Mouse (Mus musculus) midbrain, postnatal 0 days (tissue): ENCODE measurements at regions not wholly inside any gene's neighbourhood (a gene's known extent, or its start where the extent isn't known, plus 50 kb on each side); places are given as distances from the start of the nearest gene placed in this dataset.
A peak's percentile ranks its signal among the peaks of the same experiment; 100 is the strongest.

Experiments used
- ATAC-seq: fragments of 200-750 bp; cut with Nextera tagmentation; 2 replicates; pipeline ENCODE4 v1.8.0; 2017; ENCODE audit warnings: moderate number of reproducible peaks, mild to moderate bottlenecking, moderate TSS enrichment, moderate library complexity; ENCODE audit not compliant: low FRiP score
- DNase-seq: peaks from one replicate; pipeline ENCODE4 v3.0.0-alpha.2; 2015; ENCODE audit warnings: low spot score
- H3K27ac ChIP-seq: fragments of 300-500 bp; sonication (generic); 2 replicates; pipeline ENCODE4 v1.5.1; 2014; ENCODE audit warnings: low read depth, mild to moderate bottlenecking, low read length, mixed read lengths
- H3K27me3 ChIP-seq: fragments of 300-500 bp; sonication (generic); 2 replicates; pipeline ENCODE4 v1.6.1; 2014; ENCODE audit warnings: low read length, control low read depth, mixed read lengths; ENCODE audit not compliant: insufficient read depth
- H3K36me3 ChIP-seq: fragments of 300-500 bp; sonication (generic); 2 replicates; pipeline ENCODE4 v1.6.1; 2014; ENCODE audit warnings: low read length, control low read depth, mixed read lengths; ENCODE audit not compliant: insufficient read depth
- H3K4me1 ChIP-seq: fragments of 300-500 bp; sonication (generic); 2 replicates; pipeline ENCODE4 v1.6.1; 2014; ENCODE audit warnings: mild to moderate bottlenecking, control low read depth, antibody characterized with exemption, low read length, mixed read lengths; ENCODE audit not compliant: insufficient read depth
- H3K4me2 ChIP-seq: fragments of 300-500 bp; sonication (generic); 2 replicates; pipeline ENCODE4 v1.6.1; 2014; ENCODE audit warnings: low read depth, mild to moderate bottlenecking, low read length, mixed read lengths; ENCODE audit not compliant: poor library complexity, severe bottlenecking
- H3K4me3 ChIP-seq: fragments of 300-500 bp; sonication (generic); 2 replicates; pipeline ENCODE4 v1.5.1; 2014; ENCODE audit warnings: low read depth, mild to moderate bottlenecking, low read length, moderate library complexity
- H3K9ac ChIP-seq: fragments of 300-500 bp; sonication (generic); replicated peaks from 2 replicates; pipeline ENCODE4 v1.6.1; 2014; ENCODE audit warnings: mild to moderate bottlenecking, low read length, moderate library complexity, mixed read lengths; ENCODE audit not compliant: poor library complexity, severe bottlenecking
- H3K9me3 ChIP-seq: fragments of 300-500 bp; sonication (generic); 2 replicates; pipeline ENCODE4 v1.6.1; 2016; ENCODE audit warnings: low read length, control low read depth
- CTCF ChIP-seq: IDR thresholded peaks from 2 replicates; pipeline ENCODE4 v1.5.1; 2016; ENCODE audit warnings: antibody characterized with exemption, mild to moderate bottlenecking
- WGBS: fragments of 180-500 bp; shearing (Covaris S2); extraction: QIAGEN DNeasy Blood & Tissue Kit; methylation state at CpG from one replicate; pipeline ENCODE4 v1.1.7; 2014; 5-methylcytosine and 5-hydroxymethylcytosine counted together

DNA sequence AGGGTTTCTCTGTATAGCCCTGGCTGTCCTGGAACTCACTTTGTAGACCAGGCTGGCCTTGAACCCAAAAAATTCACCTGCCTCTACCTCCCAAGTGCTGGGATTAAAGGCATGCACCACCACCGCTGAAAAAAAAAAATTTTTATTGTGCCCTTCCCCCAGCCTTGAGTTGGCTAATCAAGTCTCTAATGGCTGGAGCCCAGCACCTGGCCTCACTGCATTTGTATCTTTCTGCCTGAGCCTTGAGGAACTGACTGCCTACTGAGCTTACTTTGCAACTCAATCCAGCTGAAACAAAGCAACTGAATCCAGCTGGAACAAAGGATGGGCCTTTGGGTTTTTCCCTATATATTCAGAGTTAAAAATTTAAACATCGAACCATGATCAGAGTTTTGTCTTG, 153.3 kb upstream of the Ccnh start:
- Histone ChIP-seq H3K4me1 (no peaks in the 10 kb centered on the region), H3K9ac (no peak overlapping the region), H3K27me3 (no peaks in the 10 kb centered on the region), H3K36me3 (no peaks in the 10 kb centered on the region), H3K4me3 (no peak overlapping the region), H3K9me3 (no peaks in the 10 kb centered on the region), H3K4me2 (no peak overlapping the region), H3K27ac (no peak overlapping the region)
- ATAC-seq (no peak), DNase-seq (no peak)
- no peak for TF ChIP-seq CTCF
- WGBS = 76% methylated on average over 2 of the region's 2 CpGs

DNA sequence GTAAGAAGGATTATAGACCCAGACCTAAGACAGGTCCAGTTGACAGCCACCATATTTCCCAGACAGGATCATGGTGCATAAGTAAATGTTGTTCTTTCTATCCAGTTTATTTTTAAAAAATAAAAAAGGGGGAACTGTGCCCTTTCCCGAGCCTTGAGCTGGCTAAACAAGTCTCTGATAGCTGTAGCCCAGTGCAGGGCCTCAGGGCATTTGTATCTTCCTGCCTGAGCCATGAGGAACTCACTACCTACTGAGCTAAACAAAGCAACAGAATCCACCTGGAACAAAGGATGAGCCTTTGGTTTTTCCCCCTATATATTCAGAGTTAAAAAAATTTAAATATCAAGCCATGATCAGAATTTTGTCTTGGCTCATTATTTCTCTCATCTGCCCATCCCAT, 152.4 kb upstream of the Ccnh start:
- no peak for TF ChIP-seq CTCF
- H3K9me3 ChIP-seq = no peaks in the 10 kb centered on the region
- no peaks in the 10 kb centered on the region for H3K36me3 ChIP-seq
- H3K4me2 ChIP-seq = no peak overlapping the region
- H3K9ac ChIP-seq = no peak overlapping the region
- DNase-seq (no peak), ATAC-seq (no peak)
- H3K4me1 ChIP-seq = no peaks in the 10 kb centered on the region
- no peaks in the 10 kb centered on the region for H3K27me3 ChIP-seq
- WGBS = 80% methylated on average over 1 of the region's 1 CpGs
- no peak overlapping the region for H3K27ac ChIP-seq
- H3K4me3 ChIP-seq = no peak overlapping the region

DNA sequence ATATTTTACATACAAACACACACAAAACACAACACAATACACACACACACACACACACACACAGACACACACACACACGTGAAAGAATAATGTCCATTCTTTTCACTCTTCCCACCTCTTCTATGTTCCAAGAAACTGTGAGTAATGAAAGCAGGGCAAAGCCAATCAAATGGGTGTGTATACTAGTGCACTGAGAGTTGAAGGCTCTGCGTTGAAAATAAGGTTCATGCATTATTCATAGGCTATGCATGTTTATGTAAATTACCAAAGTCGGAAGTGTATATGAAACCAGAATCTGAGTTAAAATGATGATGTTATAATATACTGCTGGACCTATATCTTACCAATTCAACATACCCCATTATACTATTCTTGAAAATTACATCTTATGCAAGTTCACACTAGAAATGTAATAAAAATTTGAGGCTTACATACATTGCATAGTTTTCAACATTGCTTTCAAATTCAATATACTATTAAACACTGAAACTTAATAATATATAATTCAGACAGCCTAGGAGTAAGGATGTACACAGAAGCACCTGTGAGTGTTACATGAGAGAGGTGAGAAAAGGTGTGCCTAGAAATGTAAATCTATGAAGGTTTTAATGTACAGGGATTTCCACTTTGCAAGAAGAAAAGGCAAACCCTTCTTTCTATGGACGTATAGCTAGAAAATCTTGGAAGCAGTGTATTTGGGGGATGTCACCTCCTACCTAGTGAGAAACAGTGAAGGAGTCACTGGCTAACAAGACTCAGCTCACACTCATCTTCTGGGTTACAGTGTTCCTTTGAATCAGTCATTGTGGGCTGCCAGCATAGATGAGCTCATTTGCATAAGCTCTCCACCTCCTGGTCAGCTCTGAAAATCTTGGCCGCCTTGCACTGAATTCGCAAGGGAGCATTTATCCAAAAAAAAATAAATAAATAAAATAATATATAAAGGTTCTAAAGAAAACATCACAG, 122.3 kb upstream of the Ccnh start:
- Histone ChIP-seq H3K9me3 (no peaks in the 10 kb centered on the region), H3K27me3 (no peaks in the 10 kb centered on the region), H3K4me3 (no peak overlapping the region), H3K9ac (no peak overlapping the region), H3K4me1 (0 out of 2 replicates have a peak, but pooled peaks cover 2% of the 10 kb centered on the region), H3K36me3 (no peaks in the 10 kb centered on the region), H3K4me2 (no peak overlapping the region), H3K27ac (no peak overlapping the region)
- 12% methylated on average over 6 of the region's 6 CpGs for whole genome bisulfite sequencing
- DNase-seq (peak; percentile 58), ATAC-seq (peak; percentile 80)
- no peak for TF ChIP-seq CTCF

DNA sequence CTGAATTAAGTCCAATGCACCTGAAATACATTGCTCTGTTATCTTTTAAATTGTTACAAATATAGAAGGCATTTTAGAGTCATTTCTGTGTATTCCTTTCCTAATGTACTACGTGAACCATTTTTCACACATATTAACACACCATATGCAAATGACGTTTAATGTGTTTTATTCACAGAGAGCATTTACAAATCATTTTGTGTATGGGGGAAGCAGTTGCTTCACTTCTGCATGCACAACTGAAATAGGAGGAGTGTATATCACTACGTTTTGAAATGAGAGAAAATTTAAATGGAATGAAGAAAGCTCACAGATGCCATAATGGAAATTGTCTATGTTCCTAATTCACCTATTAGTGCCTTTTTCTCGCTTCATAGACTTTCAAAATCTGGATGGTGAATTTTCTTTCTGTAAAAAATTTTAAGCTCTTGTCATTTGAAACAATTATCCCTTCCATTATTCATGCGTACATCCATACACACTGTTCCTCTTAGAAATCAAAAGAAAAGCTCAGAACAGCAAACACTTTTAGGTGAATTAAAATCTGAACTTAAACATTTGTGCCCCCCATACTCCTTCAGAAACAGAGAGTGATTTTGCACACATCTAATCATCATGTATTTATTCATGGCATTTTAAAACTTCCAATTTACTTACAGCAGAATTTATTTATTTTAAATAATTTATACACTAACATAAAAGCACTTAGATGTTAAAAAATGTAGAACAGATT, 121.5 kb upstream of the Ccnh start:
- H3K27ac ChIP-seq = peak overlapping the region; percentile 51; the same call in 1 of the 2 replicates
- no peak for DNase-seq

DNA sequence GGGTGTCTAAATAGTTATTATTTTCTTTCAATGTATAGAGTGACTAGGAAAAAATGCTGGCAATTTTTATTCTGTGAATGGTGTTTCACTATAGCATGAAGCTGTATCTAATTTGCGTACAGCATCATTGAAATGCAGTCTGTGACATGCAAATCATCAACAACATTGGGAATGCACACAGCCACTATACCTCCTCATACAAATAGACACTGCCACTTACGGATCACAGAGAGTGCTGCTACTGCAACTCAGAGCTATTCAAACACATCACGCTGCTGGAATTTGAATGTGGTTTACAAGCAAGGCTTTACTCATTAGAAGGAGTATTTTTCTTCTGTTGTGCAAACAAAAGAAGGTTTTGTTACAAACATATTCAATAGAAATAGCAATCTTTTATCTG, 120.8 kb upstream of the Ccnh start:
- Histone ChIP-seq H3K36me3 (no peaks in the 10 kb centered on the region), H3K4me2 (no peak overlapping the region), H3K27me3 (no peaks in the 10 kb centered on the region), H3K4me1 (0 out of 2 replicates have a peak, but pooled peaks cover 2% of the 10 kb centered on the region), H3K4me3 (no peak overlapping the region), H3K9me3 (no peaks in the 10 kb centered on the region), H3K27ac (0 out of 2 replicates have a peak overlapping the region, but pooled peaks have one; percentile 43), H3K9ac (no peak overlapping the region)
- DNase-seq (peak; percentile 58), ATAC-seq (peak; percentile 82)
- WGBS = 20% methylated on average over 3 of the region's 3 CpGs
- no peak; the same call in 1 of the 2 replicates for TF ChIP-seq CTCF

More for the DNA sequence above, 121.5 kb upstream of the Ccnh start:
- TF ChIP-seq CTCF = no peak
- Histone ChIP-seq H3K36me3 (no peaks in the 10 kb centered on the region), H3K27me3 (no peaks in the 10 kb centered on the region), H3K4me2 (no peak overlapping the region), H3K9me3 (no peaks in the 10 kb centered on the region), H3K9ac (no peak overlapping the region), H3K4me3 (no peak overlapping the region), H3K4me1 (0 out of 2 replicates have a peak, but pooled peaks cover 2% of the 10 kb centered on the region)
- 0 out of 2 replicates have a peak, but pooled peaks have one; percentile 42 for ATAC-seq
- WGBS = 29% methylated on average over 5 of the region's 5 CpGs
